Mouse (Mus musculus) liver, postnatal 0 days (tissue): ENCODE data around the gene Ccdc158. TPM values are rescaled to one million over a fixed set of nuclear protein-coding genes. Genes with fewer than 3 reads are reported as not detected.

ENCODE experiments used
- ATAC-seq: fragments of 200-750 bp; cut with Nextera tagmentation; 2 replicates; pipeline ENCODE4 v1.8.0; 2017; ENCODE audit warnings: mild to moderate bottlenecking, moderate library complexity
- DNase-seq: peaks from one replicate; pipeline ENCODE4 v3.0.0-alpha.2; 2016
- H3K27ac ChIP-seq: fragments of 300-500 bp; sonication (generic); 2 replicates; pipeline ENCODE4 v1.5.1; 2014; ENCODE audit warnings: antibody characterized with exemption, moderate library complexity, mild to moderate bottlenecking, low read depth
- H3K27me3 ChIP-seq: fragments of 300-500 bp; sonication (generic); 2 replicates; pipeline ENCODE4 v1.6.1; 2014; ENCODE audit warnings: low read length, control low read depth, mixed read lengths; ENCODE audit not compliant: insufficient read depth
- H3K36me3 ChIP-seq: fragments of 300-500 bp; sonication (generic); replicated peaks from 2 replicates; pipeline ENCODE4 v1.6.1; 2014; ENCODE audit warnings: mild to moderate bottlenecking, control low read depth, low read length, moderate library complexity, mixed read lengths; ENCODE audit not compliant: insufficient read depth
- H3K4me1 ChIP-seq: fragments of 300-500 bp; sonication (generic); 2 replicates; pipeline ENCODE4 v1.6.1; 2014; ENCODE audit warnings: antibody characterized with exemption, mild to moderate bottlenecking, control low read depth; ENCODE audit not compliant: insufficient read depth
- H3K4me2 ChIP-seq: fragments of 300-500 bp; sonication (generic); 2 replicates; pipeline ENCODE4 v1.6.1; 2014; ENCODE audit warnings: low read depth, mild to moderate bottlenecking, low read length, moderate library complexity, mixed read lengths
- H3K4me3 ChIP-seq: fragments of 300-500 bp; sonication (generic); 2 replicates; pipeline ENCODE4 v1.5.1; 2014; ENCODE audit warnings: low read depth, low read length
- H3K9ac ChIP-seq: fragments of 300-500 bp; sonication (generic); replicated peaks from 2 replicates; pipeline ENCODE4 v1.6.1; 2014; ENCODE audit warnings: mild to moderate bottlenecking, moderate library complexity
- H3K9me3 ChIP-seq: fragments of 300-500 bp; sonication (generic); 2 replicates; pipeline ENCODE4 v1.6.1; 2016; ENCODE audit warnings: mild to moderate bottlenecking, control low read depth, low read length, mixed read lengths
- CTCF ChIP-seq: sonication (generic); IDR thresholded peaks from 2 replicates; pipeline ENCODE4 v1.5.1; 2016; ENCODE audit warnings: antibody characterized with exemption, low read depth
- EP300 ChIP-seq: IDR thresholded peaks from 2 replicates; pipeline ENCODE4 v1.6.1; 2016; ENCODE audit warnings: antibody characterized with exemption, low read depth, mild to moderate bottlenecking
- WGBS: fragments of 180-500 bp; shearing (Covaris S2); extraction: QIAGEN DNeasy Blood & Tissue Kit; methylation state at CpG from one replicate; pipeline ENCODE4 v1.1.7; 2014; ENCODE audit not compliant: insufficient replicate concordance; 5-methylcytosine and 5-hydroxymethylcytosine counted together
- polyA plus RNA-seq: library from polyadenylated mRNA; unstranded; fragments of >200 nt; fragmentation: Nextera tagmentation; extraction: Ambion mirVana; gene quantifications from 2 replicates; pipeline ENCODE4 v1.2.1, GENCODE M21; 2015

Gene Ccdc158
- polyA plus RNA-seq, 1 experiment from 2014 or later, result 0.23 TPM

GRCm38 (mm10) chr5:92560201-92560600 is 114.9 kb downstream of the Ccdc158 start:
- H3K27ac ChIP-seq, result no peak overlapping the region
- no peaks in the 10 kb centered on the region for H3K4me1 ChIP-seq
- H3K4me3 ChIP-seq, result no peak overlapping the region
- no peak for TF ChIP-seq CTCF
- no peak for TF ChIP-seq EP300
- no peaks in the 10 kb centered on the region for H3K36me3 ChIP-seq
- DNase-seq, result no peak
- no peak overlapping the region for H3K9ac ChIP-seq
- ATAC-seq, result no peak
- no peak overlapping the region for H3K4me2 ChIP-seq
- H3K9me3 ChIP-seq, result no peaks in the 10 kb centered on the region
- WGBS, result 60% methylated on average over 2 of the region's 2 CpGs
- H3K27me3 ChIP-seq, result no peaks in the 10 kb centered on the region

Other genes with a start within 250 kb of the Ccdc158 start
- 14.4 and 15.2 TPM in 2 replicates for gene Nup54, start 240.1 kb downstream of the Ccdc158 start, polyA plus RNA-seq
- gene Scarb2, start 168.4 kb downstream of the Ccdc158 start, polyA plus RNA-seq, result 16.3 and 16.5 TPM in 2 replicates
- gene Fam47e, start 120.2 kb downstream of the Ccdc158 start, polyA plus RNA-seq, result 8.4 and 9.8 TPM in 2 replicates
- 41.1 and 45.7 TPM in 2 replicates for gene Stbd1, start 72.2 kb downstream of the Ccdc158 start, polyA plus RNA-seq
- 0.69 and 0.96 TPM in 2 replicates for gene Shroom3, start 8.2 kb upstream of the Ccdc158 start, polyA plus RNA-seq